ENCODE assay signal across 8 mouse cellular contexts in genomic region chr19:42166130-42166529, GRCm38 (mm10). TPM values are rescaled to one million over a fixed set of nuclear protein-coding genes. Genes with fewer than 3 reads are reported as not detected.
DNase-seq lines count a peak whose midpoint lies in the region; ATAC-seq and TF ChIP-seq lines count a peak whose summit lies in the region.

No protein-coding gene starts in this region.

- no peaks in the 10 kb centered on the region for H3K36me3 ChIP-seq in E14TG2a.4 (ENCODE audit: insufficient read depth, low read length)
- H3K36me3 ChIP-seq in forebrain, embryonic 12.5 days (replicated peaks): no peaks in the 10 kb centered on the region
- H3K36me3 ChIP-seq in neural tube, embryonic 15.5 days: no peaks in the 10 kb centered on the region
- H3K36me3 ChIP-seq in testis, adult 2 months (ENCODE audit: control insufficient read depth, insufficient read depth, low read length): no peaks in the 10 kb centered on the region

- H3K4me3 ChIP-seq in E14TG2a.4 (replicated peaks; ENCODE audit: low read length): no peak overlapping the region
- no peak overlapping the region for H3K4me3 ChIP-seq in forebrain, embryonic 12.5 days (replicated peaks)
- H3K4me3 ChIP-seq in neural tube, embryonic 15.5 days (replicated peaks): 0 out of 2 replicates have a peak overlapping the region, but pooled peaks have one; percentile 5
- peak overlapping the region; percentile 75 for H3K4me3 ChIP-seq in testis, adult 2 months (ENCODE audit: control insufficient read depth, low read depth, low read length)

- H3K9me3 ChIP-seq in E14TG2a.4 (ENCODE audit: low read length): peaks cover 23% of the 10 kb centered on the region
- H3K9me3 ChIP-seq in forebrain, embryonic 12.5 days: no peaks in the 10 kb centered on the region
- no peaks in the 10 kb centered on the region for H3K9me3 ChIP-seq in neural tube, embryonic 15.5 days (replicated peaks)

- no peak for TF ChIP-seq POLR2A in testis, adult 2 months (IDR thresholded peaks at IDR 0.05; ENCODE audit: control insufficient read depth, low read depth, low read length)

- H3K4me2 ChIP-seq in forebrain, embryonic 12.5 days: peak overlapping the region; percentile 38
- peak overlapping the region; percentile 41 for H3K4me2 ChIP-seq in neural tube, embryonic 15.5 days

- peak; percentile 81 for DNase-seq in c-Kit-positive CD71-negative TER-119-negative erythroid progenitor cells, embryonic 14.5 days (ENCODE audit: low read depth)
- DNase-seq in heart, postnatal 36 days: peak; percentile 88 to 96
- DNase-seq in layer of hippocampus, adult 11-12 months (ENCODE audit: low spot score): peak; percentile 88
- DNase-seq in lung, adult 18-20 months: peak; percentile 84 to 89

- H3K27ac ChIP-seq in forebrain, embryonic 12.5 days: no peak overlapping the region
- 0 out of 2 replicates have a peak overlapping the region, but pooled peaks have one; percentile 10 for H3K27ac ChIP-seq in neural tube, embryonic 15.5 days (replicated peaks)
- no peak overlapping the region for H3K27ac ChIP-seq in testis, adult 2 months (ENCODE audit: control insufficient read depth, insufficient read depth, low read depth, low read length)

- TF ChIP-seq CTCF in E14TG2a.4 (conservative IDR thresholded peaks at IDR 0.05; ENCODE audit: low read length): peak; percentile 78
- TF ChIP-seq CTCF in testis, adult 2 months (IDR thresholded peaks at IDR 0.05; ENCODE audit: control insufficient read depth, insufficient read depth, insufficient replicate concordance, low read depth, low read length): peak; percentile 95

- ATAC-seq in forebrain, embryonic 12.5 days (ENCODE audit: low FRiP score): no peak
- no peak for ATAC-seq in neural tube, embryonic 15.5 days (ENCODE audit: low FRiP score)

- H3K9ac ChIP-seq in forebrain, embryonic 12.5 days: peak overlapping the region; percentile 36; the same call in 1 of the 2 replicates
- H3K9ac ChIP-seq in neural tube, embryonic 15.5 days (replicated peaks): no peak overlapping the region

- 4% methylated on average over 12 of the region's 12 CpGs for WGBS in forebrain, embryonic 12.5 days
- 4% methylated on average over 12 of the region's 12 CpGs for WGBS in neural tube, embryonic 15.5 days

- H3K4me1 ChIP-seq in E14TG2a.4 (replicated peaks; ENCODE audit: low read depth, low read length): peaks cover 32% of the 10 kb centered on the region
- H3K4me1 ChIP-seq in forebrain, embryonic 12.5 days: peaks cover 4% of the 10 kb centered on the region
- H3K4me1 ChIP-seq in neural tube, embryonic 15.5 days: peaks cover 38% of the 10 kb centered on the region
- peaks cover 19% of the 10 kb centered on the region for H3K4me1 ChIP-seq in testis, adult 2 months (ENCODE audit: control insufficient read depth, insufficient read depth, low read length)

- peaks cover 13% of the 10 kb centered on the region; the same call in 1 of the 2 replicates for H3K27me3 ChIP-seq in E14TG2a.4 (ENCODE audit: insufficient read depth, low read length)
- H3K27me3 ChIP-seq in forebrain, embryonic 12.5 days: peaks cover 29% of the 10 kb centered on the region
- H3K27me3 ChIP-seq in neural tube, embryonic 15.5 days (replicated peaks): peaks cover 13% of the 10 kb centered on the region
- no peaks in the 10 kb centered on the region for H3K27me3 ChIP-seq in testis, adult 2 months (ENCODE audit: control insufficient read depth, insufficient read depth, low read length)

- intact Hi-C loops in heart, postnatal 36 days (cut with DNase I): loop anchor here (1.0 to 5.0 kb wide), 4 partner anchors 22 to 129 kb away; partner anchors contain the start of genes Ankrd2 and Pi4k2a

RNA-seq across cellular contexts. Expression of gene Zfyve27, which starts 2.4 kb away (rescaled TPM):
- polyA plus RNA-seq in forebrain, embryonic 12.5 days (2016; fragmentation: Nextera tagmentation; extraction: Ambion mirVana): 42.9 and 47.3 TPM in 2 replicates
- total RNA-seq in heart, postnatal 36 days (2021): 10 to 100 TPM; 25.6 to 25.8 TPM
- 58.0 and 62.6 TPM in 2 replicates for polyA plus RNA-seq in neural tube, embryonic 15.5 days (2015; fragmentation: Nextera tagmentation; extraction: Ambion mirVana)
- polyA plus RNA-seq in testis, adult 2 months (2012; rRNA removed): 57.8 and 60.3 TPM in 2 replicates

RNA-seq across cellular contexts. Expression of gene Marveld1, which starts 18.9 kb away (rescaled TPM):
- polyA plus RNA-seq in forebrain, embryonic 12.5 days (2016; fragmentation: Nextera tagmentation; extraction: Ambion mirVana): 3.5 and 4.2 TPM in 2 replicates
- total RNA-seq in heart, postnatal 36 days (2021): 10 to 100 TPM; 22.2 to 24.0 TPM
- 3.6 and 4.0 TPM in 2 replicates for polyA plus RNA-seq in neural tube, embryonic 15.5 days (2015; fragmentation: Nextera tagmentation; extraction: Ambion mirVana)
- polyA plus RNA-seq in testis, adult 2 months (2012; rRNA removed): 5.5 and 5.9 TPM in 2 replicates

RNA-seq across cellular contexts. Expression of gene Sfrp5, which starts 35.9 kb away (rescaled TPM):
- 0.13 and 0.17 TPM in 2 replicates for polyA plus RNA-seq in forebrain, embryonic 12.5 days (2016; fragmentation: Nextera tagmentation; extraction: Ambion mirVana)
- 1 to 10 TPM; 5.1 to 5.3 TPM for total RNA-seq in heart, postnatal 36 days (2021)
- polyA plus RNA-seq in neural tube, embryonic 15.5 days (2015; fragmentation: Nextera tagmentation; extraction: Ambion mirVana): 6.8 and 6.9 TPM in 2 replicates
- 0.10 TPM in 1 of 2 replicates, not detected in the other for polyA plus RNA-seq in testis, adult 2 months (2012; rRNA removed)

RNA-seq across cellular contexts. Expression of gene Avpi1, which starts 37.3 kb away (rescaled TPM):
- 10.4 and 10.5 TPM in 2 replicates for polyA plus RNA-seq in forebrain, embryonic 12.5 days (2016; fragmentation: Nextera tagmentation; extraction: Ambion mirVana)
- total RNA-seq in heart, postnatal 36 days (2021): 10 to 100 TPM; 11.0 to 11.3 TPM
- polyA plus RNA-seq in neural tube, embryonic 15.5 days (2015; fragmentation: Nextera tagmentation; extraction: Ambion mirVana): 11.1 and 14.2 TPM in 2 replicates
- polyA plus RNA-seq in testis, adult 2 months (2012; rRNA removed): 8.4 and 10.8 TPM in 2 replicates

Comparison
In these comparisons a context has a peak if more than half of its experiments do, and no peak if none do; other contexts are left out.
1. H3K4me3 ChIP-seq: peak in neural tube, embryonic 15.5 days (single experiment) and testis, adult 2 months (single experiment); none in E14TG2a.4 (single experiment) and forebrain, embryonic 12.5 days (single experiment).
2. Peak in every context shown above with its lines, with median percentiles within 50 percentile points of each other: DNase-seq.